Mouse (Mus musculus): ENCODE measurements at regions not wholly inside any gene's neighbourhood (a gene's known extent, or its start where the extent isn't known, plus 50 kb on each side); places are given as distances from the start of the nearest gene placed in this dataset.
A peak's percentile ranks its signal among the peaks of the same experiment; 100 is the strongest.

DNA sequence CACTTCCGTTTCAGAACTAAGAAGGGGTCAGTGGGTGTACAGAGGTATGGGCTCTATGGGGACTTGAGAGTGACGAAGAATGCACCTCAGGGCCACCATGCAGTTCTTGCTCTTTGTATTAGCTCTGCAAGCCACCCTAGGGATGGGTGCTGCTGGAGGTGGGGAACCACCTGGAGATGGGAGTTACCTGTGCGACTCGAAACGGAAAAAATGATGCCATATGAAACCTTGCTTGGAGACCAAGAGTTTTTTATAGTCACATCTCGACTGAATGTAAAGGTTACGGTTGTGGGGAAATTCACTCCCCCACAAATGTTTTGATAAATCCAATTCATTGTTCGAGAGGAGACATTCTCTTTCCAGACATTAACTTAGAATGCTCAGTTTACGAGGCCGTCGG lies 134.3 kb upstream of the Mrps10 start:
- peaks cover 5% of the 10 kb centered on the region for H3K9me3 ChIP-seq (replicated peaks; ENCODE audit: low read length)
- no peak overlapping the region for H3K9ac ChIP-seq (ENCODE audit: insufficient read depth, low read depth)
- peaks cover 0 to 15% of the 10 kb centered on the region in 2 experiments; a peak in 2 of 4 replicates for H3K4me1 ChIP-seq (ENCODE audit: control insufficient read depth in 1 of 2, insufficient read depth in 2 of 2)
- no peaks in the 10 kb centered on the region for H3K27me3 ChIP-seq (replicated peaks)
- peak; percentile 33 for DNase-seq (ENCODE audit: extremely low read depth)
- no peak overlapping the region for H3K27ac ChIP-seq (ENCODE audit: insufficient read depth, low read depth)
- no peak for TF ChIP-seq USF1 (IDR thresholded peaks at IDR 0.05; ENCODE audit: low read depth, low read length)
- no peak for TF ChIP-seq TBP (conservative IDR thresholded peaks at IDR 0.05; ENCODE audit: low read depth, low read length)
- TF ChIP-seq ELF1 (IDR thresholded peaks at IDR 0.05; ENCODE audit: low read depth, low read length): no peak
- TF ChIP-seq PAX5 (IDR thresholded peaks at IDR 0.05; ENCODE audit: low read length): no peak
- TF ChIP-seq MAFK (IDR thresholded peaks at IDR 0.05; ENCODE audit: insufficient replicate concordance, low read length): no peak
- TF ChIP-seq POLR2A (IDR thresholded peaks at IDR 0.05; ENCODE audit: low read depth, low read length): no peak
- no peak for TF ChIP-seq NRF1 (IDR thresholded peaks at IDR 0.05; ENCODE audit: low read depth, low read length)
- no peak for TF ChIP-seq CHD1 (IDR thresholded peaks at IDR 0.05; ENCODE audit: low read depth, low read length)
- TF ChIP-seq JUN (IDR thresholded peaks at IDR 0.05; ENCODE audit: insufficient read depth, low read depth, low read length): peak; percentile 38; the same call in 1 of the 2 replicates
- no peak for TF ChIP-seq TCF12 (IDR thresholded peaks at IDR 0.05; ENCODE audit: low read depth, low read length)
- no peak for TF ChIP-seq KAT2A (IDR thresholded peaks at IDR 0.05; ENCODE audit: insufficient replicate concordance, low read length)
- TF ChIP-seq E2F4 (IDR thresholded peaks at IDR 0.05; ENCODE audit: insufficient replicate concordance, low read depth, low read length): no peak
- TF ChIP-seq MXI1 (IDR thresholded peaks at IDR 0.05; ENCODE audit: low read depth, low read length): no peak
- TF ChIP-seq RAD21 (IDR thresholded peaks at IDR 0.05; ENCODE audit: low read depth, low read length): no peak
- no peak for TF ChIP-seq ZC3H11A (IDR thresholded peaks at IDR 0.05; ENCODE audit: low read depth, low read length)
- TF ChIP-seq EP300 (IDR thresholded peaks at IDR 0.05; ENCODE audit: low read length): peak; percentile 44; the same call in 1 of the 2 replicates
- TF ChIP-seq JUND (conservative IDR thresholded peaks at IDR 0.05; ENCODE audit: low read depth, low read length): 0 out of 2 replicates have a peak, but pooled peaks have one; percentile 31
- no peak overlapping the region for H3K4me2 ChIP-seq (ENCODE audit: insufficient read depth, low read depth, poor library complexity, severe bottlenecking)
- H3K79me2 ChIP-seq (replicated peaks; ENCODE audit: control insufficient read depth, extremely low read depth, insufficient read depth, poor library complexity, severe bottlenecking): no peaks in the 10 kb centered on the region
- H3K36me3 ChIP-seq (replicated peaks in 1 of 2; ENCODE audit: control insufficient read depth in 1 of 2, insufficient read depth in 1 of 2, low read length in 1 of 2): peaks cover 0 to 26% of the 10 kb centered on the region in 2 experiments
- in situ Hi-C loops (cut with MboI; ENCODE audit: low pct_ligation_motif_present, low pct_unique_long_range_greater_than_20kb, low sequenced_read_pairs): no loop called here
- dilution Hi-C loops (cut with MboI; ENCODE audit: extremely low pct_ligation_motif_present, extremely low pct_unique_long_range_greater_than_20kb, low sequenced_read_pairs): no loop called here
- no peak overlapping the region for H3K4me3 ChIP-seq (replicated peaks in 1 of 3; ENCODE audit: low read depth in 2 of 3, low read length in 2 of 3, poor library complexity in 1 of 3)

DNA sequence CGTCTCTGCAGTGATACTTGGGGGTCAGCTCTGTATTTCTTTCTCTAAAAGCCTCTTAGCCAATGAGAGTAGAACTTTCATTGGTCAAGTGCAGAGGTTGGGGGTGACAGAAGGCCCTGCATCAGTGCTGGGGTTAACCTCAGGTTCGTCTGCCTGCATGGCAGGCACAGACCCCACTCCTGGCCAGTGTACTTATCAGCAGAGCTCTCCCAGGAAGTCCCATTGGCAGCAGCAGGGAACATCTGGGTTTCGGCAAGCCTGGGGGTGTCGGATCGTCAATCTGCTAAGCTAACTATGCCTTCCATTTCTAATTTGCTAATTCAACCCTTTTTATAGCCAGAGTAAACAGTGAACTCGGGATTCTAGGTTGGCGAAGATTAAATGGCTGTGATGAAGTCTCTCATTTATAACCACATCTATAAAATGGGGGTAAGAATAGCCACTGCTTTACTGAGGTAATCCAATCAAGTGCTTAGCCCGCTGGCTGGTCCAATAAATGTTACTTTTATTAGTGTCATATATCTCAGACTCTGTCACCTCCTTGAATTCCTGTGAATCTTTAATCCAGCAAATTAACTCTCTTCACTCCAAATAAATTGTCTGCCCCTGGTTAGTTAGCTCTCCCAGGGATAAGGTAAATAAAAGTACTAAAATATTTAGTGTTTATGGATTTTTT lies 135.5 kb upstream of the Mrps10 start:
- no peaks in the 10 kb centered on the region for H3K27me3 ChIP-seq (replicated peaks)
- TF ChIP-seq JUN (IDR thresholded peaks at IDR 0.05; ENCODE audit: insufficient read depth, low read depth, low read length) (no peak), ZC3H11A (IDR thresholded peaks at IDR 0.05; ENCODE audit: low read depth, low read length) (no peak), NRF1 (IDR thresholded peaks at IDR 0.05; ENCODE audit: low read depth, low read length) (no peak), TBP (conservative IDR thresholded peaks at IDR 0.05; ENCODE audit: low read depth, low read length) (no peak), ZMIZ1 (IDR thresholded peaks at IDR 0.05; ENCODE audit: low read depth, low read length) (no peak), NELFE (IDR thresholded peaks at IDR 0.05; ENCODE audit: low read depth, low read length) (no peak), CTCF (conservative IDR thresholded peaks at IDR 0.05 in 1 of 2, IDR thresholded peaks at IDR 0.05 in 1 of 2; ENCODE audit: low read depth in 2 of 2, low read length in 2 of 2) (no peak)
- H3K4me2 ChIP-seq (ENCODE audit: insufficient read depth, low read depth, poor library complexity, severe bottlenecking): no peak overlapping the region

More for the DNA sequence above, 135.5 kb upstream of the Mrps10 start:
- Histone ChIP-seq H3K9me3 (replicated peaks; ENCODE audit: low read length) (peaks cover 5% of the 10 kb centered on the region), H3K27ac (ENCODE audit: insufficient read depth, low read depth) (no peak overlapping the region), H3K4me3 (replicated peaks in 1 of 3; ENCODE audit: low read depth in 2 of 3, low read length in 2 of 3, poor library complexity in 1 of 3) (no peak overlapping the region), H3K79me2 (replicated peaks; ENCODE audit: control insufficient read depth, extremely low read depth, insufficient read depth, poor library complexity, severe bottlenecking) (no peaks in the 10 kb centered on the region), H3K9ac (ENCODE audit: insufficient read depth, low read depth) (no peak overlapping the region), H3K36me3 (replicated peaks in 1 of 2; ENCODE audit: control insufficient read depth in 1 of 2, insufficient read depth in 1 of 2, low read length in 1 of 2) (peaks cover 0 to 28% of the 10 kb centered on the region in 2 experiments), H3K4me1 (ENCODE audit: control insufficient read depth in 1 of 2, insufficient read depth in 2 of 2) (peaks cover 0 to 15% of the 10 kb centered on the region in 2 experiments; a peak in 2 of 4 replicates)
- in situ Hi-C loops (cut with MboI; ENCODE audit: low pct_ligation_motif_present, low pct_unique_long_range_greater_than_20kb, low sequenced_read_pairs) (no loop called here), dilution Hi-C loops (cut with MboI; ENCODE audit: extremely low pct_ligation_motif_present, extremely low pct_unique_long_range_greater_than_20kb, low sequenced_read_pairs) (no loop called here)
- DNase-seq (ENCODE audit: extremely low read depth): no peak

Measured in CH12.LX (cell line).